Mouse (Mus musculus): Measurements from ENCODE around the gene Tspyl4.
A peak's percentile ranks its signal among the peaks of the same experiment; 100 is the strongest.
"Not testable (repeated sequence)": the region's sequence is repeated elsewhere in the genome, so short reads cannot be mapped to it uniquely, and the experiment has no call there.

The Tspyl4 gene

GRCm38 (mm10) chr10:34297299-34297979, at the start of gene Tspyl4:
Tspyl4 (plus strand) TSS chr10:34297442.
- DNase-seq (ENCODE audit: low read depth, low spot score) = peak; percentile 74

GRCm38 (mm10) chr10:34247757-34248156, 49.5 kb upstream of the Tspyl4 start:
- DNase-seq (ENCODE audit: low read depth, low spot score) = no peak

DNA sequence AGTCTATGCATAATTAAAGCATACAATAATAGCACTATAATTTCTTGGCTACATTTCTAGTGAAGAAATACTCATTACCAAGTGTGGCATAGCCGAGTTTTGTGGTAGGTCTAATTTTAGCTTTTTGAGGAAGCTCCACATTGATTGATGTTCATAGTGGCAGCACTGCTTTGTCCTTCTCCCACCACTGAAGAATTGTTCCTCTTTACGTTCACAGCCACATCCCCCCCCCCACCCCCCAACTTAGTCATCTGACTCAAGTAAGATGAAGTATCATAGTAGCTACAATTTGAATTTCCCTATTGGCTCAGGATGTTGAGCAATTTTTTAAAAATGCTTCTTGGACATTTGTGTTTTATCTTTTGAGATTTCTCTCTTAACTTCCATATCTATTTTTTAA, 47.6 kb upstream of the Tspyl4 start:
- DNase-seq (ENCODE audit: low read depth, low spot score) = no peak

- not testable (repeated sequence) for DNase-seq (ENCODE audit: low read depth, low spot score)
Observed at GRCm38 (mm10) chr10:34252833-34253232, 44.4 kb upstream of the Tspyl4 start.

DNA sequence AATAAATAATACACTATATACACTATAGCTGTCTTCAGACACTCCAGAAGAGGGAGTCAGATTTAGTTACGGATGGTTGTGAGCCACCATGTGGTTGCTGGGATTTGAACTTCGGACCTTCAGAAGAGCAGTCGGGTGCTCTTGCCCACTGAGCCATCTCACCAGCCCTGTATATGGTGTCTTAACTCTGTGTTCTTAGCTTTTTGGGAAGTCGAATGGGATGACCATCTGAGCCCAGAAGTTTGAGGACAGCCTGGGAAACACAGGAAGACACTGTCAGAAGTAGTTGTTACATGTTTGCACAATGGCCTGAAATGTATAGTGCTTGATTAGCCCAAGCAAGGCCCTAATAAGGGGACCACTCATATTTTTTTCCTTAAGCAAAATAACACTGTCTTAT, 32.1 kb upstream of the Tspyl4 start:
- DNase-seq (ENCODE audit: low read depth, low spot score) = no peak

GRCm38 (mm10) chr10:34267312-34268070, 29.8 kb upstream of the Tspyl4 start:
- DNase-seq (ENCODE audit: low read depth, low spot score) = no peak

GRCm38 (mm10) chr10:34271681-34272080, 25.6 kb upstream of the Tspyl4 start:
- no peak for DNase-seq (ENCODE audit: low read depth, low spot score)

DNA sequence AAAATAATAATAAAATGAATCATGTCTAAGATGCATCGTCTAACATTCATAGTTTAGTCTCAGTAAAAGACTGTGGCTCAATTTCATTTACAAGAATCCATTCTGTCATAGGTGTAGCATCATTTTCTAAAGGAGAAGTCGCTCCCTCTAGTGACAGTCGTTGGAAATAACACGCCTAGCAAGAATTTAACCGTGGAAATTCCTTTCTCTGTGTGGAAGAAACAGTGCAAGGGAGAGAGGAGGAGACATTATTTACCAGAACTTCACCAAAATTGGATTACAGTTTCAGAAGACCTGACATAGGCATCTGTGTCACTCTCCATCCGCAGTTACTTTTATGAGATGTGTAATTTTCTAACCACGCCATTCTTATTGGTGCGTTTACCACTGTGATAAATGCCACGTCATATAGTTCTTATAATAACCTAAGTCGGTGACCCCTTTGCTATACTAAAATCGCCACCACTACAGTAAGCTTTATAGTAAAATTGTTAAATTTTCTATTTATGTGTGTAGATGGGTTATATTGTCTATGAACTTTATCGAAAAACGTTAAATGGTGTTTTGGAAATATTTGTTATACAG, 16.6 kb upstream of the Tspyl4 start:
- DNase-seq (ENCODE audit: low read depth, low spot score) = peak; percentile 63

- peak; percentile 31 for DNase-seq (ENCODE audit: low read depth, low spot score)
Observed at GRCm38 (mm10) chr10:34281211-34281961, 15.9 kb upstream of the Tspyl4 start.

DNA sequence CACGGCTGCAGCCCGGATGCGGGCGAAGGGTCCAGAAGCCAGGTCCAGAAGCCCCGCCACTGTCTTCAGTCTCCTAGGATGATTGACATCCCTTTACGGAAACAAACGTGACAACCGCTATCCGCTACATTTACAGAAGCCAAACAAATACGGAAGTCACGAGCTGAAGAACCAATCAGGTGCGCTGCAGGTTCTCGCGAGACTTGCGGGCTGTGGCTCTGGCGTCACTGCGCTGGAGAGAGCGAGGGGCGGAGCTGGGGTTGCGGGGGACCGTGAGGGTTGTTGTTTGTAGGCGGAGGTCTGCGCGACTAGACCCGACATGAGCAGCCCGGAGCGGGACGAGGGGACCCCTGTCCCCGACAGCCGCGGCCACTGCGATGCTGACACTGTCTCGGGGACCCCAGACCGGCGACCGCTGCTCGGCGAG, 15.3 kb upstream of the Tspyl4 start, which contains the start of gene Tspyl1:
Gene Tspyl1, plus strand, starts transcription at position 229 of the 427 bp plus-strand sequence.
- peak; percentile 97 for DNase-seq (ENCODE audit: low read depth, low spot score)

GRCm38 (mm10) chr10:34282420-34283238, 14.6 kb upstream of the Tspyl4 start:
- DNase-seq (ENCODE audit: low read depth, low spot score) = peak; percentile 36

DNA sequence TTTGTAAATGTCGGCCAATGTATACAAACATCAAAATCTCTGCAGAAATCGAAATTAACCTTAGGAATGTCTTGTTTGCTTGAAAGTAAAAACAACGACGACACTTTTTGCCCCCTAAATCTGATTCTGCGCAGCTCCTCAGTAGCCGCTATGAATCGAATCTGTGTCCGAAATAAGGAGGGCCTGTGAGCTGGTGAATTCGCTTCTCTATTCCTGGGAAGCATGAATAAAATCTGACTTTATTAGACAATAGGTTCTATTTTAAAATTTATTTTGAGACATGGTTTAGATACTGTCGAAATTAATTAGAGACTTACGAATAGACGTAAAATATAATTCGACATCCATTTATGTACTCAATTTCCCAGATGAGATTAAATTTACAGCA, 337 bp upstream of the Tspyl4 start:
- DNase-seq (ENCODE audit: low read depth, low spot score) = no peak

DNA sequence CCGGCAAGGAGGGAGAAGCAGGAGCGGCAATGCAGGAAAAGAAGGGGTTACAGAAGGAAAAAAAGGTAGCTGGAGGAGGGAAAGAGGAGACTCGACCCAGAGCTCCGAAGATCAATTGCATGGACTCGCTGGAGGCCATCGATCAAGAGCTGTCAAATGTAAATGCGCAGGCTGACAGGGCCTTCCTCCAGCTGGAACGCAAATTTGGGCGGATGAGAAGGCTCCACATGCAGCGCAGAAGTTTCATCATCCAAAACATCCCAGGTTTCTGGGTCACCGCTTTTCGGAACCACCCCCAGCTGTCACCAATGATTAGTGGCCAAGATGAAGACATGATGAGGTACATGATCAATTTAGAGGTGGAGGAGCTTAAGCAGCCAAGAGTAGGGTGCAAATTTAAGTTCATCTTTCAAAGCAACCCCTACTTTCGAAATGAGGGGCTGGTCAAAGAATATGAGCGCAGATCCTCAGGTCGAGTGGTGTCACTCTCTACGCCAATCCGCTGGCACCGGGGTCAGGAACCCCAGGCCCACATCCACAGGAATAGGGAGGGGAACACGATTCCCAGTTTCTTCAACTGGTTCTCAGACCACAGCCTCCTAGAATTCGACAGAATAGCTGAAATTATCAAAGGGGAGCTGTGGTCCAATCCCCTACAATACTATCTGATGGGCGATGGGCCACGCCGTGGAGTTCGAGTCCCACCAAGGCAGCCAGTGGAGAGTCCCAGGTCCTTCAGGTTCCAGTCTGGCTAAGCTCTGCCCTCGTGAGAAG, 925 bp downstream of the Tspyl4 start:
- DNase-seq (ENCODE audit: low read depth, low spot score) = no peak

- no peak for DNase-seq (ENCODE audit: low read depth, low spot score)
Observed at GRCm38 (mm10) chr10:34300368-34300767, 3.1 kb downstream of the Tspyl4 start.

DNA sequence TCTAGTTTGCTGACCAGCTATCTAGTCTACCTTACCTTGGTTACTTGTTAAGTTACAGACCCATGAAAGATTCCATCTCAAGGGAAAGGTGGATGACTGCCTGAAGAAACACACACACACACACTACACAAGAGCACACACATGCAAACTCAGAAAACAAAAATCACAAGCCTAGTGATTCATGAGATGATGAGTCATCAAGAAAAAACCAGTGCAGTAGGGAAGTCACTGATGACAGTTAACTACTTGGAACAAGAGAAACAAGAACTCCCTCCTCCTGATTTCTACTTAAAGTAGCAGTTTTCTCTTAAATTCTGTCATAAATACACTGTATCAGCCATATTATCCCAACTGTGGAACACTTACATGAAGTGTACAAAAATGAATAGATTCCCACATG, 9.8 kb downstream of the Tspyl4 start:
- no peak for DNase-seq (ENCODE audit: low read depth, low spot score)

DNA sequence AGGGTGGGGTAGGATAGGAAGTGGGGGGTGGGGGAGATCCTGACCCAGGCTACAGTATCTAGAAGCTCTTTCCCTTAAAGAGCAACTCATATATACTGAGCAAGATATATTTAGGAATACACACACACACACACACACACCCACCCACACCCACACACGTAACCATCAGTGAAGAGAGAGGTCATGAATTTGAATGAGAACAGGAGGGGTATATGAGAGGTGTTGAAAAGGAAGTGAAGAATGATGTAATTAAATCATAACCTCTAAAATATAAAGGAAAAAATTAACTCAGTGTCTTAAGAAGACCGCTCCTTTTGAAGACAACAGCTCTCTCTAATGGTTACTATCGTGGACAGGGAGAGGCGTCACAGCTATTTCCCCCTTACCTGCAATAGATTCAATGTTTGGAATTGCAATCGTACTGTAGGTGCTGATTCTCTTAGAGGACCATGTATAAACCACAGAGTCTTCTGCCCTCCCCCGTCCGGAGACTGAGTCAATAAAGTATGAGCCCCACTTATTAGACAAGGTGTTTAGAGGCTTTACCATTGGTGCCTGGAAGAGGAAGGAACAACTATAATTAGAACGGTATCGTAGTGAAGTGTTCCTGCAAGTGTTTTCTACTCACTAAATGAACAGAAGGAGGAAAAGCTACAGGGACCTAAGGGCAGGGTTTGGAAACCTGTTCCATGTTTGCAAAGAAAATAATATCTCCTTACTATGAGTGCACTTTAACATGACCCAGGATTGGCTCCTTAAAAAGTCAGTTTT, 12.9 kb downstream of the Tspyl4 start:
- DNase-seq (ENCODE audit: low read depth, low spot score) = no peak

DNA sequence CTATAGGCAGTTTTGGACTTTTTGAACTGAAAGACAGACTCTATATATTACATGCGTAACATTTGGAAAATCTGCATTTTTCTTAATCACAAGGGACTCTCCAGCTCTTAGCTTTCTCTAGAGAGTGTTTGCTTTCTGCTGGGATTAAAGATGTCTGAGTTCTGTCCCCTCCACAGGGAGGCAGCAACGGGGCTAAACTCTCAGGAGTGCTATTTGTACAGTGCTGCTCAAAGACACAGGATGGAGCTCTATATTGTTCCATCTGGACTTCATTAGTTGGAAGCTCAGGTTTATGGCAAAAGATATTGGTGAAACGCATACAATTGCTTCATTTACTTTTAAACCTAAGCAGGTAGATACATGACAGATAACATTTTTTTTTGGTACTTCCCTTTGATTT, 15.3 kb downstream of the Tspyl4 start:
- no peak for DNase-seq (ENCODE audit: low read depth, low spot score)

DNA sequence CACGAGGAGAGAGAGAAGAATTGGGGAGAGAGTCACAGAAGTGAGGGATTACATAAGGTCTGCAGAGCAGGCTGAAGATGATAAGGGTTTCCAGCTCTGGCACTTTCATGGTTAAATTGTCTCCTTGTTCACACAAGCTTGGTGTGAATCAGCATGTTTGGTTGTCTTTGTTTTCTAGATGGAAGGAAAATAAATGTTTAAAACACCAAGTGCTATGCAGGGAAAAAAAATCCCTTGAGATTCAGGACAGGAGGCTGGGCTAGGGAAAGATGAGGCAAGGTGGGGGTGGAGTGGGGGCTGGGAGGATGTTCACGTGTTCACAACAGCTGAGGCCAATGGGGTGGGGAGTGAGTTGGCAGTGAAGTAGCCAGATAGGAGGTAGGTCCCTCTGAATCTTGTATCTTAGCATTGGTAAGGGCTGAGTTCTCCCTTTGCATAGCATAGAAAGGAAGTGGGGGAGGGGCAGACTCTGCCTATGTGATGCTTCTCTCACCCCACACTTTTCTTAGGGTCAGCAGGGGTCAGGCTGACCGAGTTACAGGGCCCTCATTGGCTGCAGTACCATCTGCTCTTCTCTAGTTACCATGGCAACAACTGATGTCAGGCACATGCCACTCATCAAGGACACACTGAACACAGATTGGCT, 19.5 kb downstream of the Tspyl4 start:
- DNase-seq (ENCODE audit: low read depth, low spot score) = no peak

- no peak for DNase-seq (ENCODE audit: low read depth, low spot score)
Observed at GRCm38 (mm10) chr10:34317217-34317606, 20.0 kb downstream of the Tspyl4 start.
